Mouse (Mus musculus): Measurements from ENCODE around the gene Elp4.

Gene Elp4

GRCm38 (mm10) chr2:105715409-105716115, 188.8 kb downstream of the Elp4 start:
- DNase-seq (ENCODE audit: low read depth), result no peak

DNA sequence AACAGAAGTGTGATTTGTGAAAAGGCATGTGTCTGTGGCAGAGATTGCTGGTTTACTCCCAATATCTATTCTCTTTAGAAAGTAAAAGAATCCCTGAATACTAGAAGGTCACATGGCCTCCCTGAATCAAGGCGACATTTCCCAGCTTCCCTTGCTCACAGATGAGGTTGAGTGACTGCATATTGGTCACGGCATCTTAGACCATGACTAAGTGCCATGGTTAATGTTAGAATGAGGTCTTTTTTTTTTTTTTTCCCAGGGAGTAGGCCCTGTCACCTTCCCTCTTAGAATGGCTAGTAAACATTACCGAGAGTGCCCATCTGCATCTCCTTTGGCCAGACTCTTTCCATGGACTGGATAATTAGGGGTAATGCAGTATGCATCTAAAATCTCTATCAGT, 193.9 kb downstream of the Elp4 start:
- DNase-seq (ENCODE audit: low read depth), result no peak

- DNase-seq (ENCODE audit: low read depth), result no peak
Observed at GRCm38 (mm10) chr2:105709126-105709525, 195.2 kb downstream of the Elp4 start.

DNA sequence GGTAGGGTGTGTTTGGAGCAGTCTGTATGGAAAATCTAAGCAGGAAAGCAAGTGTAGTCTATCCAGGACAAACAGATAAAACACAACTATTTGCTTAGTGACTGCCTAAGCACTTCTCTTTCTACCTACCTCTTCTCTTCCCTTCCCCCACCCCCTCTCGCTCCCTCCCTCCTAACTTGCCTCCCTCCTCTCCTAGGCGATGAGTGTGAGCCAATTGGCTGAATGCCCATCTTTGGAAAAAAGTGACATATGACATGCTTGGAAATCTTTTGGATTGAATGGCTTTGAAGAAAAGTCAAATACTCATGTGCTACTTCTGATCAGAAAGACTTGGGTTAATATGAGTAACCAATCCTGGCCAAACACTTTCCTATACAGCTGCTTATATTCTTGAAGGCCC, 199.0 kb downstream of the Elp4 start:
- DNase-seq (ENCODE audit: low read depth), result no peak

DNA sequence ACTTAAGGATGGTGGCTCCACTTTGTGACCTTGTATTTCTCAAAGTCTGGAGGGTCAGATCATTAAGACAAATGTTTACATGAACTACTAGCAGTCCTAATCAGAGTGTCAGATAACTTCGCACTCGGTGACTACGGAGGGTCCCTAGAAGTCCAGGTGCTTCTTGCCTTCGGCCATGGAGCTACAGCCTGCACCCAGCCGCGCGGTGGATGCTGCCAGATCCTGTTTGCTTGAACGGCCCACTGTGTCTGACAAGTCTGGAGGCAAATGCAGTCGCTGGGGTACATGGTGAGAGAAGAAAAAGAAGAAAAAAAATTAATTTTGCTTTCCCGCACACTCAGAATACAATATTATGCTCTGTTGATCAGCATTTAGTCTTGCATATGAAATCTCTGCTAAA, 201.8 kb downstream of the Elp4 start:
- DNase-seq (ENCODE audit: low read depth), result no peak

GRCm38 (mm10) chr2:105701781-105702180, 202.6 kb downstream of the Elp4 start:
- no peak for DNase-seq (ENCODE audit: low read depth)

- no peak for DNase-seq (ENCODE audit: low read depth)
Observed at GRCm38 (mm10) chr2:105698631-105699030, 205.7 kb downstream of the Elp4 start.

DNA sequence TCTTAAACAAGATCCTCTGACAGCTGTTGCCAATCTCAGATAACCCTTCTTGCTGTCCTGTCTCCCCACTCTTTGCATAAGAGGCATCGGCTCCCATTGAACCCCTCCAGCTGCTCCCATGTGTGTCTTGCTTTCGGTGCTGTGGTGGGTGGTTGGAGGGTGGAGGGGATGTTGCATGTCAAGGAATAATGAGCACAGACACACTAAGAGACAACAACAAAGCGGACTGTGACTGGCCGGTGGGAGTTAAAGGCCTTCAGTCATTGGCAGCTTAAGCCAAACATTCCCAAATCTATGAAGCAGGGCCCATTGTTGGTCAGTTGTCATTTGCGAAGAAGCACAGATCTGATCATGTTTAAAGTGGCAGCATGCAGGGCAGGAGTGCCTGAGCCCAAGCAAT, 206.6 kb downstream of the Elp4 start:
- no peak for DNase-seq (ENCODE audit: low read depth)

DNA sequence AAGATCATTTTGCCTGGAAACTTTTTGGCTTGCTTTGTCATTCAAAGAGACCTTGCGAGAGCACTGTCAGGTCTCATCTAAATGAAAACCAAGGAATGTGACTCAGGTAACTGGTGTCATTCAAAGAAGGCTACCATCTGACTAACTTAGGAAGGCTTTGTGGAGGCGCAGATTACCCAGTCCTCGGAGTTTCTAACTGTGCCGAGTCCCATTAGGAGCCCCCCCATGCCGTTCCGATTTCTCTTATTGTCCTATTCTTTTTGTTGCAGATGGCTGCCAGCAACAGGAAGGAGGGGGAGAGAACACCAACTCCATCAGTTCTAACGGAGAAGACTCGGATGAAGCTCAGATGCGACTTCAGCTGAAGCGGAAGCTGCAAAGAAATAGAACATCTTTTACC, 213.1 kb downstream of the Elp4 start:
- DNase-seq (ENCODE audit: low read depth), result no peak

GRCm38 (mm10) chr2:105689771-105690639, 214.4 kb downstream of the Elp4 start:
- DNase-seq (ENCODE audit: low read depth), result no peak

DNA sequence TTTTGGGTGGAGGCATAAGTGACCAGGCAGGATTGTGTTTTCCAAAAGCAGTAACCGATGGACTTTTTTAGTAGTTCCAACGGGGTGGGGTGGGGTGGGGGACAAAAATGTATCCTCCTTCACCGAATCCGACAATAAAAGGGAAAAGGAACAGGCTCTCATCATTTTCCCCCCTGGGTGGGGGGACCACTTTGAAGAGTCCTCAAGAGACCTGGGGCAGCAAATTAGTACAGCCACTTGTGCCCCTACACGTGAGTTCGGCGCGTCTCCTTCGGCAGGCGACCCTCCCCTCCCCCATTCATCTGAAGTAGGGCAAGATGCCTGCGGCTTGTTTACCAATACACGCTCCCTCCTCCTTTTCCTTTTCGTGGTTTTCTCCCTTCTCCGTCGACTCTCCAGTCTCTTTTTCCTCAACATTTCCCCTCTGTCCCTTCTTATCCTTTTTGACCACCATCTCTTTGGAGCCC, 215.0 kb downstream of the Elp4 start:
- DNase-seq (ENCODE audit: low read depth), result no peak

- no peak for DNase-seq (ENCODE audit: low read depth)
Observed at GRCm38 (mm10) chr2:105688436-105689303, 215.7 kb downstream of the Elp4 start.

- no peak for DNase-seq (ENCODE audit: low read depth)
Observed at GRCm38 (mm10) chr2:105688011-105688410, 216.4 kb downstream of the Elp4 start.

DNA sequence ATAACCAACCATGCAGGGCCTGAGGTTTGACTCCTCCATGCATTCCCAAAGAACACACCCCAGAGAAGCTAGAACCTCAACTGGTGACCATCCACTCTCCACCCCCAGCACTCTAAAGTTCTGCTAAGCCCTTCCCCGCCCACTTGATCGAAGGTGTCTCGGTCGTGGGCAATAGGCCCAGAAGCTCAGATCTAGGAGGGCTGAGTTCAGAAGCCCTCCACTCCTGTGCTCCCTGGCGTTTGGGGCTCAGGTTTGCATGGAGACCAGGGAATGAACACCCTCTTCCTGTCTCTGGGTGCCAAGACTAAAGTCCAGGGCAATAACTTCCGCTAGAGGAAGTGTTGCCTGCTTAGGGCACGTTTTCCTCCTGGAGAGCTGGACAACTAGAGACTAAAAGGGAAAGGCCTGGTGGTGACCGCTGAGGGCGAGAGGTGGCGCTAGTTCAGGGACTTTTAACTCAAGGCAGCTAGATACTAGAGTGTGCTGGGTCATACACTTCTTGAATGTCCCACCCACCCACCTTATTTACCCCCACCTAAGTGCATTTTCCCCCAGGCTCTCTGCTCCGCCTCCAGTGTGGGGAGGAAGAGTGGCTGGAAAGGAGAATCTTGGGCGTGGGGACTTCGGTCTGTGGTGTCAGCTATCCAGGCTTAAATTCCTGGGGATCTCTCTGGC, 216.9 kb downstream of the Elp4 start:
- DNase-seq (ENCODE audit: low read depth), result no peak

DNA sequence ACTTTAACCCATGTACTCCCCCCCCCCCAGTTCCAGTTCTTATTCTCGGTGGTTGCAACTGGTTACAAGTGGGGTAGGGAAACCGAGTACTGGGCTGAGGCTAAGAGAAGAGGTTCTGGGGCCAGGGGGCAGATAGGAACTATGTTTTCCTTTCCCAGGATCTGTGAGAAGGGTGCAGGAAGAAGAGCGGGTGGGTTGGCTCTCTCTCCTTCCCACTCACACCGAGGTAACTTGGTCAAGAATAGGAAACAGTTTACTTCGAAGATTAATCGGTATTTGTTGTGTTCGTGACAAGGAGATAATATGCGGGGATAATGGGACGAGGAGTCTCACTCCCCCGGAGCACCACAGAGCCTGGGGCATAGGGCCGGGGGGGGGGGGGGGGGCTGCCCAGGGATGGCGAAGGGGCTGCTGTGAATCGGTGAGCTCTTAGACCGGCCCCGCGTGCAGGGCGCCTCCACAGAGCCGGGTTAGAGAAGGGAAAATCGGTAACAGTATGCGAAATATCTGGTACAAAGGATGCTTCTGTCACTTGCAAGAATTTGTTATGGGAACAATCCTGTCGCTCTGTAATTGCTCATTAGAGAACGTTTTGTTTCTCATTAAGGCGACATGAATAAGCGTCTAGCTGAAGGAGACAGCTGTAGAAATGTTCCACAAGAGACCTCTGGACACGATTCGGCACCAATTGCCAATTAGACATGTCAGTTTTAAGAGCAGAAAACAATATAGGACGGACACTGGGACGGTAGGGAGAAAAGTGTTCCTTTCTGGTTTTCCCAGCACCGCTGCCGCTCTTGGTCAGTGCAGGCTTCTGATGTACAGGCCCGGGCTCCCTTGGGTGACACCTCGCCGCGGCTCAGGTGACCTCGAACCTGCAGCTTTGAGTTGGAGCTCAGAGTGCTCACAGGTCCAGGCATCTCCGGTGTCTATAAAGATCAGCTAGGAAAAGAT, 217.7 kb downstream of the Elp4 start:
- DNase-seq (ENCODE audit: low read depth), result no peak

- no peak for DNase-seq (ENCODE audit: low read depth)
Observed at GRCm38 (mm10) chr2:105685651-105686050, 218.7 kb downstream of the Elp4 start.

- no peak for DNase-seq (ENCODE audit: low read depth)
Observed at GRCm38 (mm10) chr2:105684991-105685650, 219.2 kb downstream of the Elp4 start.

DNA sequence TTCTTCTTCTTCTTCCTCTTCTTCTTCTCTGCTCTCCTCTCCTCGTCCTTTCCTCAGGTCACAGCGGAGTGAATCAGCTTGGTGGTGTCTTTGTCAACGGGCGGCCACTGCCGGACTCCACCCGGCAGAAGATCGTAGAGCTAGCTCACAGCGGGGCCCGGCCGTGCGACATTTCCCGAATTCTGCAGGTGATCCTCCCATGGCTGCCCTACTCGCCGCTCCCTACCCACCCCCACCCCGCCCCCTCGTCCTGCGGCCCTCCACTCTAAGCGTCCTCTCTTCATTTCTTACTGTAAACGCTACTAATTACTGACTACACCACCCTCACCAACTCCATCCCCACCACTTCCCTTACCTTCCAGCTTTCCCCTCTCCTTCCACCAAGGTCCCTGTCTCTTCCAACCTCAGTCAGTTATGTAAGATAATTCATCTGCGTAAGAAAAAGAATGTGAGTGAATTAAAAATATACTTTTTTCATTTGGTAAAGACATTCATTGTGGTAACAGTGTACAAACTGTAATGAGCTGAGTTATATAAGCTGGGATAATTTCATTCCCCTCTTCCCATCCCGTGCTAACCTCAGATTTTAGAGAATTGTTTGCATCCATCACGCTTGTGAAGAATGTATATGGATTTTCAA, 220.5 kb downstream of the Elp4 start:
- no peak for DNase-seq (ENCODE audit: low read depth)

DNA sequence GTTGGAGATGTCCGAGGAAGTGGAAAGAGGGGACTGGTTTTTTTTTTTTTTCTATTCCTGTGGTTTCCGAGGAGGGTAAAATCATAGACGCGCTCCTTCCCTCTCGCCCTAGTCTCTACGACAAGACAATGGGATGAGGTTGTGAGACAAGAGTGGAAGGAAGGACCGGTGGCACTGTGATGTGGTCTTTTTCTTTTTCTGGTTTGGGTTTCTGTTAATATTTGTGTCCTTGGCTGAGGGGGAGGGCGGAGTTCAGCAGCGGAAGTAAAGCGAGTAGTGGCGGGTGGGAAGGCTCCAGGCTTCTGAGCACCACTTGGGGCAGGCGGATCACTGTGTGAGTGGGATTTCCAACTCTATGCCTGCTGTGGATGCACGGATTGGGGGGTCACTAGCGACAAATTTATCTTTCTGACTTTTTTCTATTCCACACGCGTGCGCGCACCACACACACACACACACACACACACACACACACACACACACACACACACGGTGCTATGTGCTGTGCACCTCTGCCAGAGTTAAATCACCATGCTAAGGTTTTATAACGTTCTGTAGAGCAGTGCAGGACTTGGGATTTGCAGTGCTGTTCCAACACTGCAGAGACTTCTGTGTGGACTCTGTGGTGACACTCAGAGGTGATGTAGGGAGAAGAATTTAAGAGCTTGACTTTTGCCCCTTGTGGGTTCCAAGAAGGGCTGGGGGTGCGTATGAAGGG, 221.6 kb downstream of the Elp4 start:
- no peak for DNase-seq (ENCODE audit: low read depth)
